Comparison of ENCODE assay signal across 22 mouse cellular contexts in genomic region chr2:181100087-181100486, GRCm38 (mm10). TPM values are rescaled to one million over a fixed set of nuclear protein-coding genes. Genes with fewer than 3 reads are reported as not detected.
"Had no signal": no experiment of that assay in that cellular context is flagged by ENCODE, and none has a peak within 500 bp of the region (broad histone marks: within the 10 kb centered on the region; RNA-seq: fewer than 3 reads in every experiment).

No protein-coding gene starts in this region.

- ATAC-seq: midbrain, embryonic 13.5 days; midbrain, embryonic 15.5 days had no signal

- H3K27ac ChIP-seq: midbrain, embryonic 10.5 days; midbrain, embryonic 13.5 days; midbrain, embryonic 15.5 days; neural tube, embryonic 13.5 days; neural tube, embryonic 15.5 days had no signal

- H3K36me3 ChIP-seq: midbrain, embryonic 10.5 days had no signal

- H3K9ac ChIP-seq: lung, embryonic 14.5 days; midbrain, embryonic 13.5 days; midbrain, embryonic 15.5 days; neural tube, embryonic 13.5 days; neural tube, embryonic 15.5 days had no signal

- H3K4me2 ChIP-seq: lung, embryonic 14.5 days; midbrain, embryonic 13.5 days; midbrain, embryonic 15.5 days; neural tube, embryonic 13.5 days; neural tube, embryonic 15.5 days had no signal

- H3K27me3 ChIP-seq: midbrain, embryonic 13.5 days; midbrain, embryonic 15.5 days; neural tube, embryonic 13.5 days; neural tube, embryonic 15.5 days had no signal

- H3K4me3 ChIP-seq: midbrain, embryonic 10.5 days; midbrain, embryonic 13.5 days; midbrain, embryonic 15.5 days; myocyte; neural tube, embryonic 13.5 days; neural tube, embryonic 15.5 days had no signal

- H3K9me3 ChIP-seq: midbrain, embryonic 10.5 days; midbrain, embryonic 13.5 days; midbrain, embryonic 15.5 days; neural tube, embryonic 13.5 days; neural tube, embryonic 15.5 days had no signal

- DNase-seq: lung, adult 18-20 months; lung, embryonic 14.5 days; lung, postnatal 10 days; lung, postnatal 4 days; retina, postnatal 1 day; right cerebral cortex, adult 18-20 months; right cerebral cortex, postnatal 25 days; right cerebral cortex, postnatal 4 days; spleen, adult 18-20 months; thymus, adult 18-20 months; thymus, postnatal 14 days; thymus, postnatal 36 days had no signal

RNA-seq across cellular contexts. Expression of gene Kcnq2, which starts 35.0 kb away (rescaled TPM):
- total RNA-seq: megakaryocyte, adult 5-6 weeks; megakaryocyte-erythroid progenitor cell, adult 5-6 weeks had no signal
- polyA plus RNA-seq: myocyte had no signal

RNA-seq across cellular contexts. Expression of gene Eef1a2, which starts 56.7 kb away (rescaled TPM):
- total RNA-seq: megakaryocyte, adult 5-6 weeks; megakaryocyte-erythroid progenitor cell, adult 5-6 weeks had no signal
- polyA plus RNA-seq: liver, embryonic 16.5 days; lung, embryonic 14.5 days; midbrain, embryonic 10.5 days; thymus, postnatal 0 days had no signal

RNA-seq across cellular contexts. Expression of gene Chrna4, which starts 56.7 kb away (rescaled TPM):
- total RNA-seq: megakaryocyte, adult 5-6 weeks; megakaryocyte-erythroid progenitor cell, adult 5-6 weeks had no signal
- polyA plus RNA-seq: myocyte had no signal
